In the genomic region with DNA sequence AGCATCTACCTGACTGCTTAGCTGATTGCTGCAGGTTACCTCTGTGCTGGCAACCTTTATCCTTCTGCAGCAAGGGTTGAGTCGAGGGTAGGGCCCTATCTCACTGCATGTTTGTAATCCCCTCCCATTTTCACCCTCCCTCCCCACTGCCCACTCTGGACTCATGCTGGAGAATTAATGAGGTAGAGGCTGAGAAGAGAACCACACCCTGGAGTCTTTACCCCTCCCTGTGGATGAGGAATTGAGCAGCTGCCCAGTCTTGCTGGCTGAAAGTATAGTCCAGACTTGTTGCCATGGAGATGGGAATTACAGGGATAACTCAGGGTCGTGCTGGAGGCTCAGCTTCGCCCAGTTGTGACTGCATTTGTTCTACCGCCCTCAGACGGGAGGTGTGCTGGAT, we compare ENCODE assay signal across 8 mouse cellular contexts. TPM values are rescaled to one million over a fixed set of nuclear protein-coding genes. Genes with fewer than 3 reads are reported as not detected.
A peak's percentile ranks its signal among the peaks of the same experiment; 100 is the strongest.
DNase-seq lines count a peak whose midpoint lies in the region; ATAC-seq and TF ChIP-seq lines count a peak whose summit lies in the region.
"Had no signal": no experiment of that assay in that cellular context is flagged by ENCODE, and none has a peak within 500 bp of the region (broad histone marks: within the 10 kb centered on the region; RNA-seq: fewer than 3 reads in every experiment).

No protein-coding gene starts in this region.

- H3K4me2 ChIP-seq in forebrain, embryonic 16.5 days (ENCODE audit: low read length): no peak overlapping the region
- H3K4me2 ChIP-seq in stomach, postnatal 0 days (replicated peaks; ENCODE audit: low read depth): no peak overlapping the region

- no peaks in the 10 kb centered on the region for H3K27me3 ChIP-seq in forebrain, embryonic 16.5 days (replicated peaks; ENCODE audit: control insufficient read depth, insufficient read depth, low read length)
- no peaks in the 10 kb centered on the region for H3K27me3 ChIP-seq in stomach, postnatal 0 days (ENCODE audit: control insufficient read depth, insufficient read depth, low read length)

- H3K9ac ChIP-seq in forebrain, embryonic 16.5 days (replicated peaks; ENCODE audit: low read depth, low read length): no peak overlapping the region
- H3K9ac ChIP-seq in stomach, postnatal 0 days (ENCODE audit: low read length): no peak overlapping the region

- H3K27ac ChIP-seq in forebrain, embryonic 16.5 days (ENCODE audit: low read length): no peak overlapping the region
- no peak overlapping the region for H3K27ac ChIP-seq in stomach, postnatal 0 days (replicated peaks)

- DNase-seq in 3134 (ENCODE audit: extremely low read depth, insufficient read length, low spot score): peak; percentile 17
- DNase-seq in MN1 (ENCODE audit: low spot score): peak; percentile 65
- DNase-seq in mesoderm, embryonic 11.5 days (ENCODE audit: low read depth, low spot score): peak; percentile 44
- DNase-seq in stomach, postnatal 0 days (ENCODE audit: low spot score): peak; percentile 26

- no peaks in the 10 kb centered on the region for H3K9me3 ChIP-seq in forebrain, embryonic 16.5 days (ENCODE audit: control insufficient read depth, low read length)
- no peaks in the 10 kb centered on the region for H3K9me3 ChIP-seq in stomach, postnatal 0 days (ENCODE audit: control insufficient read depth, low read length)

- H3K4me3 ChIP-seq in forebrain, embryonic 16.5 days (replicated peaks; ENCODE audit: low read length): no peak overlapping the region
- H3K4me3 ChIP-seq in stomach, postnatal 0 days (ENCODE audit: low read depth, low read length): no peak overlapping the region

- H3K4me1 ChIP-seq in forebrain, embryonic 16.5 days (replicated peaks; ENCODE audit: control insufficient read depth, insufficient read depth, low read length): peaks cover 33% of the 10 kb centered on the region
- no peaks in the 10 kb centered on the region for H3K4me1 ChIP-seq in stomach, postnatal 0 days (replicated peaks; ENCODE audit: control insufficient read depth, insufficient read depth)

- WGBS in forebrain, embryonic 16.5 days: 2% methylated on average over 5 of the region's 5 CpGs
- WGBS in stomach, postnatal 0 days: 7% methylated on average over 5 of the region's 5 CpGs

- TF ChIP-seq CTCF in stomach, postnatal 0 days (IDR thresholded peaks at IDR 0.05; ENCODE audit: low read depth): no peak

- no peaks in the 10 kb centered on the region for H3K36me3 ChIP-seq in forebrain, embryonic 16.5 days (ENCODE audit: control insufficient read depth, insufficient read depth)
- H3K36me3 ChIP-seq in stomach, postnatal 0 days (ENCODE audit: control insufficient read depth, insufficient read depth, low read length): no peaks in the 10 kb centered on the region

- peak; percentile 75 for ATAC-seq in forebrain, embryonic 16.5 days
- ATAC-seq in stomach, postnatal 0 days (ENCODE audit: low FRiP score, low TSS enrichment): peak; percentile 72
- no peak for ATAC-seq in erythroid progenitor cell, adult 5-6 weeks (replicated peaks; ENCODE audit: low FRiP score, poor library complexity, severe bottlenecking)
- no peak for ATAC-seq in megakaryocyte progenitor cell, adult 5-6 weeks (replicated peaks; ENCODE audit: poor library complexity)

- TF ChIP-seq EP300 in stomach, postnatal 0 days (optimal IDR thresholded peaks at IDR 0.05): no peak

RNA-seq across cellular contexts. Expression of a gene that starts 23.6 kb away (rescaled TPM):
- 6.4 and 11.2 TPM in 2 replicates for polyA plus RNA-seq in forebrain, embryonic 16.5 days (2015; fragmentation: Nextera tagmentation; extraction: Ambion mirVana)
- polyA plus RNA-seq in stomach, postnatal 0 days (2015; fragmentation: Nextera tagmentation; extraction: Ambion mirVana): 0.72 and 0.74 TPM in 2 replicates
- not detected in 2 replicates for total RNA-seq in erythroid progenitor cell, adult 5-6 weeks (2015; ENCODE audit: low replicate concordance)
- total RNA-seq in erythroid progenitor cell, adult 5-6 weeks (2017; ENCODE audit: low replicate concordance): 0.53 TPM in 1 of 2 replicates, not detected in the other
- not detected in 2 replicates for total RNA-seq in megakaryocyte progenitor cell, adult 5-6 weeks (2015)
- total RNA-seq in megakaryocyte progenitor cell, adult 5-6 weeks (2017): not detected in 2 replicates
- polyA plus RNA-seq: heart, embryonic 16.5 days had no signal

RNA-seq across cellular contexts. Expression of a gene that starts 54.5 kb away (rescaled TPM):
- polyA plus RNA-seq in forebrain, embryonic 16.5 days (2015; fragmentation: Nextera tagmentation; extraction: Ambion mirVana): 5.2 and 9.4 TPM in 2 replicates
- polyA plus RNA-seq in stomach, postnatal 0 days (2015; fragmentation: Nextera tagmentation; extraction: Ambion mirVana): 0.53 and 0.58 TPM in 2 replicates
- not detected in 2 replicates for total RNA-seq in erythroid progenitor cell, adult 5-6 weeks (2015; ENCODE audit: low replicate concordance)
- not detected in 2 replicates for total RNA-seq in erythroid progenitor cell, adult 5-6 weeks (2017; ENCODE audit: low replicate concordance)
- total RNA-seq in megakaryocyte progenitor cell, adult 5-6 weeks (2015): not detected in 2 replicates
- total RNA-seq in megakaryocyte progenitor cell, adult 5-6 weeks (2017): not detected in 2 replicates

RNA-seq across cellular contexts. Expression of a gene that starts 57.6 kb away (rescaled TPM):
- 2.2 and 3.7 TPM in 2 replicates for polyA plus RNA-seq in forebrain, embryonic 16.5 days (2015; fragmentation: Nextera tagmentation; extraction: Ambion mirVana)
- 11.1 and 11.8 TPM in 2 replicates for polyA plus RNA-seq in stomach, postnatal 0 days (2015; fragmentation: Nextera tagmentation; extraction: Ambion mirVana)
- total RNA-seq in erythroid progenitor cell, adult 5-6 weeks (2015; ENCODE audit: low replicate concordance): not detected in 2 replicates
- total RNA-seq in erythroid progenitor cell, adult 5-6 weeks (2017; ENCODE audit: low replicate concordance): not detected in 2 replicates
- 0.49 TPM in 1 of 2 replicates, not detected in the other for total RNA-seq in megakaryocyte progenitor cell, adult 5-6 weeks (2015)
- total RNA-seq in megakaryocyte progenitor cell, adult 5-6 weeks (2017): 0.51 and 0.75 TPM in 2 replicates
- polyA plus RNA-seq: heart, embryonic 16.5 days had no signal

Comparison
In these comparisons a context has a peak if more than half of its experiments do, and no peak if none do; other contexts are left out.
1. ATAC-seq: peak in forebrain, embryonic 16.5 days (single experiment) and stomach, postnatal 0 days (single experiment); none in erythroid progenitor cell, adult 5-6 weeks (single experiment) and megakaryocyte progenitor cell, adult 5-6 weeks (single experiment).
2. Peak in every context shown above with its lines, with median percentiles within 50 percentile points of each other: DNase-seq.